Comparison of ENCODE assay signal across 28 mouse cellular contexts in the genomic region with DNA sequence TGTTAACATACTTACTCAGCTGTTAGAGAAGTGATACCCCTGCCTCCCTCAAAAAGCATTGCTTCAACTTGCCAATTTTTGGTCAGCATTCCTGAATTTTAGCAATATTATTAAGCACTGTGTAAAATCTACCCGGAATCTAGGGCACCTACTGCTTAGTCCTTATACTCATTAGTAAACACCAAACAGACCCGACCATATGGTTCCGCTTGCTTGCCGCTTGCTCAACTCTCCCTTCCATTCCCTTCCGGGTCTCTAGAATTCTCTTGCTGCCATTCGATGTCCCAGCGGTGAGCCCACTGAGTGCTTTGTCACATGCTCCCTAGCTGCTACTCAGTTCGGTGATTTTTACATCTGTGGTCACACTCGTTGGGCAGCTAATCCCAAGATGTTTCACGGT. TPM values are rescaled to one million over a fixed set of nuclear protein-coding genes. Genes with fewer than 3 reads are reported as not detected.
DNase-seq lines count a peak whose midpoint lies in the region; ATAC-seq and TF ChIP-seq lines count a peak whose summit lies in the region.
"Had no signal": no experiment of that assay in that cellular context is flagged by ENCODE, and none has a peak within 500 bp of the region (broad histone marks: within the 10 kb centered on the region; RNA-seq: fewer than 3 reads in every experiment).

No protein-coding gene starts in this region.

- WGBS in kidney, embryonic 14.5 days, result 36% methylated on average over 10 of the region's 10 CpGs
- WGBS in kidney, embryonic 16.5 days, result 30% methylated on average over 10 of the region's 10 CpGs
- WGBS in liver, embryonic 14.5 days (ENCODE audit: insufficient replicate concordance), result 62% methylated on average over 10 of the region's 10 CpGs

- in situ Hi-C loops in Patski (cut with MboI; ENCODE audit: low pct_unique_long_range_greater_than_20kb), result no loop called here

- no peak overlapping the region for H3K27ac ChIP-seq in kidney, embryonic 14.5 days (ENCODE audit: low read depth, low read length)
- H3K27ac ChIP-seq in kidney, embryonic 16.5 days (ENCODE audit: low read length), result no peak overlapping the region
- H3K27ac ChIP-seq in liver, embryonic 14.5 days, result peak overlapping the region; percentile 41
- H3K27ac ChIP-seq: forebrain, embryonic 10.5 days; forebrain, embryonic 15.5 days; gastrocnemius, adult 2 months; hindbrain, embryonic 13.5 days; limb, embryonic 12.5 days; macrophage; midbrain, embryonic 13.5 days; neural tube, embryonic 13.5 days had no signal

- H3K9ac ChIP-seq in kidney, embryonic 14.5 days (ENCODE audit: low read depth, low read length), result no peak overlapping the region
- H3K9ac ChIP-seq in kidney, embryonic 16.5 days (replicated peaks; ENCODE audit: low read length), result no peak overlapping the region
- no peak overlapping the region for H3K9ac ChIP-seq in liver, embryonic 14.5 days (replicated peaks)
- H3K9ac ChIP-seq: forebrain, embryonic 15.5 days; hindbrain, embryonic 13.5 days; limb, embryonic 12.5 days; midbrain, embryonic 13.5 days; neural tube, embryonic 13.5 days had no signal

- H3K36me3 ChIP-seq in kidney, embryonic 14.5 days (ENCODE audit: control insufficient read depth, insufficient read depth, low read length), result no peaks in the 10 kb centered on the region
- no peaks in the 10 kb centered on the region for H3K36me3 ChIP-seq in kidney, embryonic 16.5 days (ENCODE audit: insufficient read depth, low read length)
- no peaks in the 10 kb centered on the region for H3K36me3 ChIP-seq in liver, embryonic 14.5 days (replicated peaks; ENCODE audit: control insufficient read depth, insufficient read depth, low read depth)
- H3K36me3 ChIP-seq: forebrain, embryonic 10.5 days; forebrain, embryonic 15.5 days; hindbrain, embryonic 13.5 days; limb, embryonic 12.5 days; midbrain, embryonic 13.5 days; neural tube, embryonic 13.5 days had no signal

- H3K27me3 ChIP-seq in kidney, embryonic 14.5 days (ENCODE audit: control insufficient read depth, insufficient read depth, low read length), result no peaks in the 10 kb centered on the region
- H3K27me3 ChIP-seq in kidney, embryonic 16.5 days (ENCODE audit: insufficient read depth, low read length), result no peaks in the 10 kb centered on the region
- H3K27me3 ChIP-seq in Patski, result no peaks in the 10 kb centered on the region
- H3K27me3 ChIP-seq in liver, embryonic 14.5 days (ENCODE audit: control insufficient read depth, insufficient read depth, low read length), result no peaks in the 10 kb centered on the region
- H3K27me3 ChIP-seq: forebrain, embryonic 15.5 days; hindbrain, embryonic 13.5 days; midbrain, embryonic 13.5 days; neural tube, embryonic 13.5 days had no signal

- POLR2A ChIA-PET in Patski (lab: Charles Lee), result no interaction called here

- no peak overlapping the region for H3K4me3 ChIP-seq in kidney, embryonic 14.5 days (ENCODE audit: low read length)
- no peak overlapping the region for H3K4me3 ChIP-seq in kidney, embryonic 16.5 days (ENCODE audit: low read length)
- no peak overlapping the region for H3K4me3 ChIP-seq in liver, embryonic 14.5 days (ENCODE audit: insufficient read depth in 1 of 2, low read depth in 2 of 2, low read length in 2 of 2)
- H3K4me3 ChIP-seq: forebrain, embryonic 10.5 days; forebrain, embryonic 15.5 days; gastrocnemius, adult 2 months; hindbrain, embryonic 13.5 days; limb, embryonic 12.5 days; midbrain, embryonic 13.5 days; neural tube, embryonic 13.5 days had no signal

- CTCF ChIA-PET in Patski (lab: Charles Lee), result interaction anchor here (1.2 to 1.4 kb wide), 2 partner anchors 9 to 19 kb away, joined by 3 read pairs; no protein-coding TSS in a partner anchor

- peaks cover 4% of the 10 kb centered on the region; the same call in 1 of the 2 replicates for H3K4me1 ChIP-seq in kidney, embryonic 14.5 days (ENCODE audit: control insufficient read depth, insufficient read depth, low read length)
- peaks cover 10% of the 10 kb centered on the region; the same call in 1 of the 2 replicates for H3K4me1 ChIP-seq in kidney, embryonic 16.5 days (ENCODE audit: insufficient read depth, low read length)
- peaks cover 0 to 4% of the 10 kb centered on the region in 2 experiments; a peak in 1 of 4 replicates for H3K4me1 ChIP-seq in liver, embryonic 14.5 days (replicated peaks; ENCODE audit: control insufficient read depth in 2 of 2, insufficient read depth in 2 of 2, low read length in 1 of 2)
- H3K4me1 ChIP-seq: forebrain, embryonic 15.5 days had no signal

- H3K9me3 ChIP-seq in kidney, embryonic 14.5 days (ENCODE audit: control insufficient read depth, low read length), result no peaks in the 10 kb centered on the region
- H3K9me3 ChIP-seq in kidney, embryonic 16.5 days (ENCODE audit: low read length), result no peaks in the 10 kb centered on the region; the same call in 1 of the 2 replicates
- H3K9me3 ChIP-seq in liver, embryonic 14.5 days (ENCODE audit: control insufficient read depth, low read length), result no peaks in the 10 kb centered on the region
- H3K9me3 ChIP-seq: forebrain, embryonic 15.5 days; hindbrain, embryonic 13.5 days; limb, embryonic 12.5 days; midbrain, embryonic 13.5 days; neural tube, embryonic 13.5 days had no signal

- 0 out of 2 replicates have a peak, but pooled peaks have one; percentile 52 for ATAC-seq in kidney, embryonic 14.5 days (ENCODE audit: low FRiP score, low TSS enrichment)
- no peak for ATAC-seq in kidney, embryonic 16.5 days (ENCODE audit: low FRiP score, low TSS enrichment)
- ATAC-seq in Patski, result peak; percentile 78
- ATAC-seq in liver, embryonic 14.5 days (ENCODE audit: insufficient read depth), result no peak
- ATAC-seq: forebrain, embryonic 15.5 days; midbrain, embryonic 13.5 days had no signal

- TF ChIP-seq EP300 in liver, embryonic 14.5 days (IDR thresholded peaks at IDR 0.05; ENCODE audit: low read depth), result no peak

- no peak for TF ChIP-seq CTCF in Patski (IDR thresholded peaks at IDR 0.05)
- no peak for TF ChIP-seq CTCF in liver, embryonic 14.5 days (IDR thresholded peaks at IDR 0.05; ENCODE audit: low read depth)

- no peak overlapping the region for H3K4me2 ChIP-seq in kidney, embryonic 14.5 days (replicated peaks; ENCODE audit: low read depth, low read length)
- no peak overlapping the region for H3K4me2 ChIP-seq in kidney, embryonic 16.5 days (replicated peaks; ENCODE audit: low read depth, low read length)
- H3K4me2 ChIP-seq in liver, embryonic 14.5 days (ENCODE audit: low read depth), result no peak overlapping the region
- H3K4me2 ChIP-seq: forebrain, embryonic 15.5 days; heart, embryonic 11.5 days; hindbrain, embryonic 13.5 days; limb, embryonic 12.5 days; midbrain, embryonic 13.5 days; neural tube, embryonic 13.5 days had no signal

- DNase-seq in Patski (ENCODE audit: low read depth, low spot score), result no peak
- peak; percentile 48 for DNase-seq in embryo, embryonic 10.5 days (ENCODE audit: low spot score)
- DNase-seq in liver, embryonic 14.5 days (ENCODE audit: low read depth in 3 of 3, low spot score in 3 of 3), result no peak
- DNase-seq in left cerebral cortex, adult 8-10 months (ENCODE audit: low spot score in 2 of 2), result no peak
- no peak for DNase-seq in gastrocnemius, adult 18-20 months (ENCODE audit: low spot score)
- DNase-seq: adrenal gland, adult 8-10 months; B cell, adult 2 months; cerebellum, adult 9-10 months; cerebellum, postnatal 36 days; gastrocnemius, adult 2 months; gastrocnemius, postnatal 36 days; heart, adult 18-20 months; heart, postnatal 36 days; lung, adult 2 months; lung, postnatal 10 days; right cerebral cortex, postnatal 4 days; thymus, adult 2 months; thymus, postnatal 36 days had no signal

RNA-seq across cellular contexts. Expression of a gene that starts 45.0 kb away (rescaled TPM):
- 18.9 and 19.9 TPM in 2 replicates for polyA plus RNA-seq in kidney, embryonic 14.5 days (2014; fragmentation: Nextera tagmentation; extraction: Ambion mirVana)
- 12.5 TPM in 2 replicates for polyA plus RNA-seq in kidney, embryonic 16.5 days (2015; fragmentation: Nextera tagmentation; extraction: Ambion mirVana)
- 22.8 TPM for polyA plus RNA-seq in Patski (2021)
- polyA plus RNA-seq in liver, embryonic 14.5 days (2012; rRNA removed), result 0.56 and 0.58 TPM in 2 replicates
- 0.32 and 0.48 TPM in 2 replicates for polyA plus RNA-seq in liver, embryonic 14.5 days (2014; fragmentation: Nextera tagmentation; extraction: Ambion mirVana)
- 1 to 10 TPM; 5.0 to 9.1 (median 6.6) TPM for total RNA-seq in left cerebral cortex, adult 8-10 months (2022)
- total RNA-seq in gastrocnemius, adult 18-20 months (2021), result 1 to 10 TPM; 1.9 to 5.4 TPM
- polyA plus RNA-seq: macrophage had no signal

Comparison
In these comparisons a context has a peak if more than half of its experiments do, and no peak if none do; other contexts are left out.
1. ATAC-seq: peak in kidney, embryonic 14.5 days (single experiment) and Patski (single experiment); none in kidney, embryonic 16.5 days (single experiment) and liver, embryonic 14.5 days (single experiment).